Mouse (Mus musculus): ENCODE measurements around the gene Dll4. TPM values are rescaled to one million over a fixed set of nuclear protein-coding genes. Genes with fewer than 3 reads are reported as not detected.
A peak's percentile ranks its signal among the peaks of the same experiment; 100 is the strongest.

The Dll4 gene
- total and polyA plus RNA-seq, 3 experiments, result 13.7 to 22.0 (median 15.8) TPM

DNA sequence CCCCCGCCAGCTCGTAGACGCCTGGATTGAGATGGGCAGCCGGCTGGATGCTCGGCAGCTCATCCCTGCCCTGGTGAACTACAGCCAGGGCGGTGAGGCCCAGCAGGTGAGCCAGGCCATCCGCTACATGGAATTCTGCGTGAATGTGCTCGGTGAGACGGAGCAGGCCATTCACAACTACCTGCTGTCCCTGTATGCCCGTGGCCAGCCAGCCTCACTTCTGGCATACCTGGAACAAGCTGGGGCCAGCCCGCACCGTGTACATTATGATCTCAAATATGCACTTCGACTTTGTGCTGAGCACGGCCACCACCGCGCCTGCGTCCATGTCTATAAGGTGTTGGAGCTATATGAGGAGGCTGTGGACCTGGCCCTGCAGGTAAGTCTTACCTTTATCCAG is 31.2 kb upstream of the Dll4 start:
- H3K36me3 ChIP-seq (ENCODE audit: control insufficient read depth, insufficient read depth, low read length), result peaks cover 4% of the 10 kb centered on the region
- no peak overlapping the region for H3K27ac ChIP-seq
- DNase-seq, result no peak
- no peak overlapping the region for H3K9ac ChIP-seq (ENCODE audit: low read depth, low read length)
- H3K27me3 ChIP-seq (ENCODE audit: control insufficient read depth, insufficient read depth, low read length), result no peaks in the 10 kb centered on the region
- 92% methylated on average over 18 of the region's 18 CpGs for WGBS
- intact Hi-C loops (cut with DNase I), result no loop called here
- H3K4me1 ChIP-seq (ENCODE audit: control insufficient read depth, insufficient read depth, low read length), result peaks cover 9% of the 10 kb centered on the region
- TF ChIP-seq EP300 (IDR thresholded peaks at IDR 0.05; ENCODE audit: insufficient read depth, low read depth, low read length) (no peak), POLR2A (IDR thresholded peaks at IDR 0.05; ENCODE audit: insufficient read depth, low read depth, low read length) (no peak), CTCF (IDR thresholded peaks at IDR 0.05) (no peak)
- peaks cover 3% of the 10 kb centered on the region for H3K79me2 ChIP-seq (replicated peaks; ENCODE audit: control insufficient read depth, insufficient read depth, low read length)
- H3K4me3 ChIP-seq, result no peak overlapping the region

DNA sequence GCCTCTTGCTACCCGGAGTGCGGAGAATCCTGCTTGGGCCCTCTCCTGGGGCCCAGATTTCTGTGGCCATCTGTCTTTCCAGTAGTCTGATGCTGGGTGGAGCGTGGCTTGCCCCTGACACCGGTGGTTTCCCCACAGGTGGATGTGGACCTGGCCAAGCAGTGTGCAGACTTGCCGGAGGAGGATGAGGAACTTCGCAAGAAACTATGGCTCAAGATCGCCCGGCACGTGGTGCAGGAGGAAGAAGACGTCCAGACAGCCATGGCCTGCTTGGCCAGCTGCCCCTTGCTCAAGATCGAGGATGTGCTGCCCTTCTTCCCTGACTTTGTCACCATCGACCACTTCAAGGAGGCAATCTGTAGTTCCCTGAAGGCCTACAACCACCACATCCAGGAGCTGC is 28.8 kb upstream of the Dll4 start:
- Histone ChIP-seq H3K79me2 (replicated peaks; ENCODE audit: control insufficient read depth, insufficient read depth, low read length) (peaks cover 3% of the 10 kb centered on the region), H3K9ac (ENCODE audit: low read depth, low read length) (no peak overlapping the region), H3K4me1 (ENCODE audit: control insufficient read depth, insufficient read depth, low read length) (peaks cover 16% of the 10 kb centered on the region), H3K27ac (no peak overlapping the region), H3K27me3 (ENCODE audit: control insufficient read depth, insufficient read depth, low read length) (no peaks in the 10 kb centered on the region), H3K36me3 (ENCODE audit: control insufficient read depth, insufficient read depth, low read length) (peaks cover 4% of the 10 kb centered on the region), H3K4me3 (no peak overlapping the region)
- TF ChIP-seq EP300 (IDR thresholded peaks at IDR 0.05; ENCODE audit: insufficient read depth, low read depth, low read length), result no peak
- TF ChIP-seq CTCF (IDR thresholded peaks at IDR 0.05), result no peak
- TF ChIP-seq POLR2A (IDR thresholded peaks at IDR 0.05; ENCODE audit: insufficient read depth, low read depth, low read length), result no peak
- no peak for DNase-seq
- WGBS, result 86% methylated on average over 12 of the region's 12 CpGs
- intact Hi-C loops (cut with DNase I), result no loop called here

DNA sequence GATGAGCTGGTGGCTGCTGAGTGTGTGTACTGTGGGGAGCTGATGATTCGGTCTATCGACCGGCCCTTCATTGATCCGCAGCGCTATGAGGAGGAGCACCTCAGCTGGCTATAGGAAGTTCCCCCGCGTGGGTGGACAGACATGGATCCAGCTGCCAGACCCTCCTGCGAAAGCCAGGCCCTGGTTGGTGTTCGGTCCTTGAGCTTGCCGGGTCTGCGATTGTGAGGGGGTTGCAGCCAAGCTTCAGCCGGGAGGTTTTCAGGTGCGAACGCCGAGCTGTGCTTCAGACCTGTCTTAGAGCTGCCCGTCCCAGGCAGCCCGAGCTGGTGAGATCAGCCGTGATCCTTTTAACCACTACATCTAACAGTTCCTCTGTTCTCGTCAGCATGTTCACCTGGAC is 28.1 kb upstream of the Dll4 start:
- peaks cover 4% of the 10 kb centered on the region for H3K36me3 ChIP-seq (ENCODE audit: control insufficient read depth, insufficient read depth, low read length)
- no peak overlapping the region for H3K27ac ChIP-seq
- no peak for DNase-seq
- H3K4me3 ChIP-seq, result no peak overlapping the region
- 92% methylated on average over 19 of the region's 19 CpGs for WGBS
- intact Hi-C loops (cut with DNase I), result no loop called here
- TF ChIP-seq CTCF (IDR thresholded peaks at IDR 0.05) (no peak), EP300 (IDR thresholded peaks at IDR 0.05; ENCODE audit: insufficient read depth, low read depth, low read length) (no peak), POLR2A (IDR thresholded peaks at IDR 0.05; ENCODE audit: insufficient read depth, low read depth, low read length) (no peak)
- peaks cover 17% of the 10 kb centered on the region for H3K4me1 ChIP-seq (ENCODE audit: control insufficient read depth, insufficient read depth, low read length)
- peaks cover 3% of the 10 kb centered on the region for H3K79me2 ChIP-seq (replicated peaks; ENCODE audit: control insufficient read depth, insufficient read depth, low read length)
- H3K9ac ChIP-seq (ENCODE audit: low read depth, low read length), result no peak overlapping the region
- H3K27me3 ChIP-seq (ENCODE audit: control insufficient read depth, insufficient read depth, low read length), result no peaks in the 10 kb centered on the region

DNA sequence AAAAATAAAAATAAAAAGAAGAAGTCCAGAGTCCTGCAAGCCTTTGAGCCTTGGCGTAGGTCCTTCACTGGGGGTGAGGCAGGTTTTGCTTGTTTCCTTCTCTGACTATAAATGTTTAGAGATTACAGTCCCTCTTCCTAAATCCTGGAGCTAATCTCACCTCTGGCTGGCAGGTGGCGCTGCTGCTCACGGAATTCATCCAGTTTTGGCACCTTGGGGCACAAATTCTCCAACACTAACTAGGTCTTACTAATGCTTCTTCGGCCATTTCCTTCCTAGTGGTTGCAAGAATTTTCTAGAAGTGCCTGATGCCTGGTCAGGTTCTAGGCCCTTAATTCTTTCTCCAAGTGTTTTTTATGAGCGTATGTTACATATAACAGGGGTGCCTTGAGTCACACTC is 27.3 kb upstream of the Dll4 start:
- 29% methylated on average over 5 of the region's 5 CpGs for WGBS
- Histone ChIP-seq H3K4me3 (no peak overlapping the region), H3K4me1 (ENCODE audit: control insufficient read depth, insufficient read depth, low read length) (peaks cover 17% of the 10 kb centered on the region), H3K9ac (ENCODE audit: low read depth, low read length) (0 out of 2 replicates have a peak overlapping the region, but pooled peaks have one; percentile 28), H3K27me3 (ENCODE audit: control insufficient read depth, insufficient read depth, low read length) (no peaks in the 10 kb centered on the region), H3K36me3 (ENCODE audit: control insufficient read depth, insufficient read depth, low read length) (peaks cover 4% of the 10 kb centered on the region), H3K79me2 (replicated peaks; ENCODE audit: control insufficient read depth, insufficient read depth, low read length) (peaks cover 3% of the 10 kb centered on the region), H3K27ac (peak overlapping the region; percentile 95)
- intact Hi-C loops (cut with DNase I), result loop anchor here (1.0 kb wide), 2 partner anchors 116 to 139 kb away; no protein-coding TSS in a partner anchor
- TF ChIP-seq CTCF (IDR thresholded peaks at IDR 0.05), result peak; percentile 87
- TF ChIP-seq EP300 (IDR thresholded peaks at IDR 0.05; ENCODE audit: insufficient read depth, low read depth, low read length), result peak; percentile 91
- TF ChIP-seq POLR2A (IDR thresholded peaks at IDR 0.05; ENCODE audit: insufficient read depth, low read depth, low read length), result 0 out of 2 replicates have a peak, but pooled peaks have one; percentile 26
- DNase-seq, result peak; percentile 67 to 78

DNA sequence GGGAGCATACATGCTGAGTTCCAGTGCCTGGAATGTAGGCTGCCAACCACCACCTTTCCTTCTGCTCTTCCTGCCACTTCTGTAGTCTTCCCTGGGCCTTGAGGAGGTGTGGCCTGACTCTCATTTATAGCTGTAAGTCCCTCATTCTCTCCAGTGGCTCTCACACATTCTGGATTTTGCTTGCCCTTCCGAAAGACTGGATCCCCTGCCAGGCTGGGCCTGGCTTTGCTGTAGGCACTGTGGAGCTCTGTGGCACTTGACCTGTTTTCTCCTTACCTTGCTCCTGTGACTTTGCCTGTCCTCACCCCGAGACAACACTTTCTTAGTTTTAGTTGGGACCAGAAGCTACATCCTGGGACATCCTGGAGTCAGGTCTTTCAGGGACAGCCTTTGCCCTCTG is 26.7 kb upstream of the Dll4 start:
- H3K9ac ChIP-seq (ENCODE audit: low read depth, low read length), result peak overlapping the region; percentile 28
- WGBS, result 65% methylated on average over 2 of the region's 2 CpGs
- no peaks in the 10 kb centered on the region for H3K27me3 ChIP-seq (ENCODE audit: control insufficient read depth, insufficient read depth, low read length)
- H3K4me1 ChIP-seq (ENCODE audit: control insufficient read depth, insufficient read depth, low read length), result peaks cover 17% of the 10 kb centered on the region
- H3K4me3 ChIP-seq, result no peak overlapping the region
- H3K27ac ChIP-seq, result peak overlapping the region; percentile 95
- intact Hi-C loops (cut with DNase I), result loop anchor here (1.0 kb wide), 2 partner anchors 115 to 138 kb away; no protein-coding TSS in a partner anchor
- no peak for TF ChIP-seq POLR2A (IDR thresholded peaks at IDR 0.05; ENCODE audit: insufficient read depth, low read depth, low read length)
- TF ChIP-seq CTCF (IDR thresholded peaks at IDR 0.05), result no peak
- TF ChIP-seq EP300 (IDR thresholded peaks at IDR 0.05; ENCODE audit: insufficient read depth, low read depth, low read length), result no peak
- DNase-seq, result no peak
- peaks cover 3% of the 10 kb centered on the region for H3K79me2 ChIP-seq (replicated peaks; ENCODE audit: control insufficient read depth, insufficient read depth, low read length)
- H3K36me3 ChIP-seq (ENCODE audit: control insufficient read depth, insufficient read depth, low read length), result peaks cover 4% of the 10 kb centered on the region

DNA sequence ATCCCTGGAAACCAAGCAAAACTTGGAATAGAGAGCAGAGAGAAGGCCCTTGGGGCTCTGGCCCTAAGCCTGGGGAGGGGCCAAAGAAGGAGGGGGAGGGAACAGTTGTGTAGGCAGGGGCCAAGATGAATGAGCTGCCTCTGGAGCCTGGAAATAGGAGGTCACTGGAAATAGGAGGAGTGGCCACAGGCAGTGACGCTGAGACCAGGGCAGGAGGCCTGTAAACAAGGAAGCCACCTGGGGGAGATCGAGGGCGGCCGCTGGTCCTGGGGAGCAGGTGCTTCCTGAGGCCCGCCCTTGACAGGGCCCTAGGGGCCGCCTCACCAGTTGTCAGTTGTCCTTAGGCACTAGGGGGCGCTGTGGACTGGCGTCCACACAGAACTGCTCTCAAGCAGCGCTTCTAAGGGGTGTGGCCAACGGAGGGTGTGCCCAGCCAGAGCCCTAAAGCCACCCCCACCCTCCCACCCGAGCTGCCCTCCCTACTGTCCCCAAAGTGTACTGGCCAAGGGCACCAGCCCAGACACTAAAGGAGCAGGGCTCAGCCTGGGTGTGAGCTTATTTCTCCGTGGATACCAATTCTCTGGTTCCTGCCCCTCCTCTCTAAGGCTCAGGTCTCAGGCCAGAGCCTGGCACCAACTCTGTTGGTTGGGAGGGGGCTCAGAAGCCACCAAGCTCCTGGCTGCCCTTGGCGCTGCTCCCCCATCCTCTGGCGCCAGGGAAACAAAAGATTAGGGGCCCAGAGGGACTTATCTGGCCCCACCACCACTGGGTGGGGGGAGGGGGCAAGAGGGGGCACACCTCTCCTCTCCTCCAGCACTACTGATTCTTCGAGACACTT is 25.4 kb upstream of the Dll4 start:
- Histone ChIP-seq H3K27ac (peak overlapping the region; percentile 95), H3K27me3 (ENCODE audit: control insufficient read depth, insufficient read depth, low read length) (no peaks in the 10 kb centered on the region), H3K9ac (ENCODE audit: low read depth, low read length) (peak overlapping the region; percentile 52), H3K36me3 (ENCODE audit: control insufficient read depth, insufficient read depth, low read length) (peaks cover 4% of the 10 kb centered on the region; the same call in 1 of the 2 replicates), H3K4me1 (ENCODE audit: control insufficient read depth, insufficient read depth, low read length) (peaks cover 21% of the 10 kb centered on the region), H3K79me2 (replicated peaks; ENCODE audit: control insufficient read depth, insufficient read depth, low read length) (no peaks in the 10 kb centered on the region; the same call in 1 of the 2 replicates), H3K4me3 (peak overlapping the region; percentile 29; the same call in 1 of the 2 replicates)
- intact Hi-C loops (cut with DNase I), result loop anchor here (1.0 kb wide), 2 partner anchors 27 to 38 kb away; no protein-coding TSS in a partner anchor
- peak; percentile 84 to 91 for DNase-seq
- TF ChIP-seq CTCF (IDR thresholded peaks at IDR 0.05) (peak; percentile 99), POLR2A (IDR thresholded peaks at IDR 0.05; ENCODE audit: insufficient read depth, low read depth, low read length) (peak; percentile 52), EP300 (IDR thresholded peaks at IDR 0.05; ENCODE audit: insufficient read depth, low read depth, low read length) (peak; percentile 96)
- WGBS, result 4% methylated on average over 15 of the region's 15 CpGs
